Mouse (Mus musculus): Measurements from ENCODE around the gene Sugct. TPM values are rescaled to one million over a fixed set of nuclear protein-coding genes. Genes with fewer than 3 reads are reported as not detected.

The Sugct gene
- polyA plus RNA-seq, 1 experiment from 2014 or later, result 6.6 TPM

DNA sequence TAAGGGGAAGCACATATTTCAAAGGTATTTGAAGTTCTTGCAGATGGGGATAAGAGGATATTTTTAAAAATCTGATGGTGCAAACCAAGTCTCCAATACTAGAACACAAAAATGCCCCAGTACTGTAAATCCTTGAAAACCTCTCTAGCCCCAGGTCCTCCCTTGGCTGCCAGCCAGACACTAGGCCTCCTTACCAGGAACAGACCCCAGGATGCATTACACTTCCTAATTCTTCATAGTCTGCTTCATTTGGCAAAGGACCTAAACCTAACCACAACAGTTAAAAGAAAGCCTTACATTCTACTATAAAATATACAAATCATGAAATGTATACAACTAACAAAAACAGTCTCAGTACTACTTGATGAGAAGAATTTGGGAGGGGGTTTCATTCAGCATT lies 609.2 kb downstream of the Sugct start:
- no peak overlapping the region for H3K9ac ChIP-seq
- no peak for ATAC-seq (replicated peaks; ENCODE audit: insufficient number of reproducible peaks, insufficient read depth, low FRiP score, low read depth)

DNA sequence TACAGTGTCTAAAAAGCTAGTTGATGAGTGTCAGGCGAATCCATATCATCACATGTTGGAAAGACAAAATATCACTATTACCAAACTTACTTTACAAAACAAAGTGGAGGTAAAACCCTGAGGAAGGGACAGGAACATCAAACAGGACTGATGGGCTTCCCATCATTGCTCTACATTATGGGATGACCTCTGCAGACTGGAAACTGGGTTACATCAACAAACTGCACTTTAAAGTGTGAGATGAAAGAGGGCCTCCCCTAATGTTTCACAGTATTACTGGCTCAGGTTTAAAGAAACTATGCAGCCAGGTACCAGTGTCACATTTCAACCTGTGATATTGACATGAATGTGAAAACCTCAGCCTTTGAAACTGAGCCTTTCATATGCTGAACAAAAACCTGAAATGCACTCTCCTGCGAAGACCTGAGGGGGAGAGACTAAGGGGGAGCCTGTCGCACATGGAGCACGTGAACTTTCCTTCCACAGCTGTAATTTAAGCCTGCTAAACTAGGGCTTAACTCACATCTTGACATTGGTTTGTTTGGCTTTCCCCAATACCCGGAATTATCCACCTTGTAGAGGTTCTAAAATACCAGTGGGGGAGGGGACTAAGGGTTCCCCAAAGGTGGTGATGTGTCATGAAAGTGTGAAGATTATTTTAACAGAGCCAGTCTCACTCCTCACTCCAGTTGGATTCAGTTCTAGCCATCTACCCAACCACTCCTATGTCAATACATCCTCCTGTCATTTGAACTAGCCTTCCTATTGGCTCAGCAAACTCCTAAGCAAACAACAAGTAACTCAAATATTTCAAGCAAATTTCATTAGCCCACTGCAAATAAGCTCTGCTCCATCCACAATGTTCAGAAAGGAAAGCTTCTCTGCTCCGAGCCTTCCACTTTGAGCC lies 610.2 kb downstream of the Sugct start:
- Histone ChIP-seq H3K27me3 (no peaks in the 10 kb centered on the region), H3K9me3 (replicated peaks) (no peaks in the 10 kb centered on the region), H3K4me2 (no peak overlapping the region), H3K27ac (no peak overlapping the region), H3K36me3 (no peaks in the 10 kb centered on the region), H3K4me1 (replicated peaks) (peaks cover 8% of the 10 kb centered on the region; the same call in 1 of the 2 replicates), H3K9ac (no peak overlapping the region), H3K4me3 (no peak overlapping the region)
- no peak for ATAC-seq (replicated peaks; ENCODE audit: insufficient number of reproducible peaks, insufficient read depth, low FRiP score, low read depth)
- WGBS, result 59% methylated on average over 6 of the region's 6 CpGs

More for the DNA sequence above, 609.2 kb downstream of the Sugct start:
- Histone ChIP-seq H3K36me3 (no peaks in the 10 kb centered on the region), H3K4me2 (no peak overlapping the region), H3K9me3 (replicated peaks) (no peaks in the 10 kb centered on the region), H3K4me1 (replicated peaks) (peaks cover 8% of the 10 kb centered on the region; the same call in 1 of the 2 replicates), H3K4me3 (no peak overlapping the region), H3K27me3 (no peaks in the 10 kb centered on the region), H3K27ac (no peak overlapping the region)

DNA sequence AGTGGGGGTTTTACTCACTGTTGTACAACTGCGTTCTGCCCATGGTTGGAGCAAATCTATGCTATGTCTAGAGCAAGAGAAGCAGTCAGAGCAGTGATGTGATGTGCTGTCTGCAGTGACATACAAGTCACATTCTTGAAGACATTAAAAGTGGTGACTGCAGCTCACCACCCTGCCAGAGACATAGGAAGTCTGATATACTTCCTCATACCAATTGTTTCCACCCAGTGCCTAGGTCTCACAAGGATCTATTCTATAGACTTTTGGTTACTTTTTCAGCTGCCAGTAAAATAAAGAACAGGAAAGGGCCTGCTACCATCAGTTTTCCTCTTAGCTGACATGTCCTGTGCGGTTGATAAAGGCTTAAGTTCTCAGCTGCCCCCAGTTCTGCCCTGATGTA lies 613.7 kb downstream of the Sugct start:
- no peak for ATAC-seq (replicated peaks; ENCODE audit: insufficient number of reproducible peaks, insufficient read depth, low FRiP score, low read depth)
- Histone ChIP-seq H3K27ac (no peak overlapping the region), H3K27me3 (no peaks in the 10 kb centered on the region), H3K9ac (no peak overlapping the region), H3K4me2 (no peak overlapping the region), H3K36me3 (no peaks in the 10 kb centered on the region), H3K4me3 (no peak overlapping the region), H3K4me1 (replicated peaks) (peaks cover 8% of the 10 kb centered on the region; the same call in 1 of the 2 replicates), H3K9me3 (replicated peaks) (no peaks in the 10 kb centered on the region)
- 49% methylated on average over 2 of the region's 2 CpGs for WGBS

DNA sequence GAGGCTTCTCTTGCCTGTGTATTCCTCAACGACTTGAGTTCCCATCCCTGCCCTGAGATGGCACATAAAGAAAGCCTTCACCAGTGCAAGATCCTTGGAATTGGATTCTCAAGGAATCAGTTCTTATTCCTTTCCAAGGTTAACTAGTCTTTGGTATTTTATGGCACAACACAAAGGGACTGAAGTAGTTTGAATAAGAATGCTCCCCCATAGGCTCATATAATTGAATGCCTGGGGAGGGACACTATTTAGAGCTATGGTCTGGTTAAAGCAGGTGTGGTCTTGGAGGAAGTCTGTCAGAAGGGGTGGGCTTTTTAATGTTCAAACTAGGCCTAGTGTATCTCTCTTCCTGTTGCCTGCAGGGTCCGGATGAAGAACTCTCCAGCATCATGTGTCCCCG lies 629.8 kb downstream of the Sugct start:
- Histone ChIP-seq H3K36me3 (no peaks in the 10 kb centered on the region), H3K27ac (no peak overlapping the region), H3K9me3 (replicated peaks) (no peaks in the 10 kb centered on the region), H3K9ac (no peak overlapping the region), H3K4me3 (no peak overlapping the region), H3K4me1 (replicated peaks) (no peaks in the 10 kb centered on the region), H3K4me2 (no peak overlapping the region), H3K27me3 (no peaks in the 10 kb centered on the region)
- 63% methylated on average over 3 of the region's 3 CpGs for WGBS
- no peak for ATAC-seq (replicated peaks; ENCODE audit: insufficient number of reproducible peaks, insufficient read depth, low FRiP score, low read depth)

DNA sequence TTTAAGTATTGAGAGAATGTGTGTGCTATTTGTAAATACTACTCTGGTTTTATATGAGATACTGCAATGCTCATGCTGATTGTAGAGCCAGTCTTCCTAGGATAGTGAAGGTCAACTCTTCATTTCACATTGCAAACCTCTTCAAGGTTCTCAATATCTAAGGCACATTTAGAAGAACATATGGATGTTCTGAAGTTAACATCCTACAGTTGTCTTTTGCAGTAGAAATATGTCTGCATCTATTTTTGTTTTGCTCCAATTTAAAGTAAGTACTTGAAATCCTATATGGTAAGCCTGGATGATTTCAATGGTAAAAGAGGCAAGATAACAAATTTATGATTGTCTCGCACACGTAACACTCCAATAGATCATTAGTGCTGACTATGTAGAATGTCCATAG lies 638.7 kb downstream of the Sugct start:
- no peak overlapping the region for H3K9ac ChIP-seq
- ATAC-seq (replicated peaks; ENCODE audit: insufficient number of reproducible peaks, insufficient read depth, low FRiP score, low read depth), result no peak
- H3K27ac ChIP-seq, result no peak overlapping the region
- no peaks in the 10 kb centered on the region for H3K36me3 ChIP-seq
- no peaks in the 10 kb centered on the region for H3K9me3 ChIP-seq (replicated peaks)
- no peak overlapping the region for H3K4me3 ChIP-seq
- WGBS, result 84% methylated on average over 2 of the region's 2 CpGs
- no peaks in the 10 kb centered on the region for H3K27me3 ChIP-seq
- no peaks in the 10 kb centered on the region for H3K4me1 ChIP-seq (replicated peaks)
- H3K4me2 ChIP-seq, result no peak overlapping the region

DNA sequence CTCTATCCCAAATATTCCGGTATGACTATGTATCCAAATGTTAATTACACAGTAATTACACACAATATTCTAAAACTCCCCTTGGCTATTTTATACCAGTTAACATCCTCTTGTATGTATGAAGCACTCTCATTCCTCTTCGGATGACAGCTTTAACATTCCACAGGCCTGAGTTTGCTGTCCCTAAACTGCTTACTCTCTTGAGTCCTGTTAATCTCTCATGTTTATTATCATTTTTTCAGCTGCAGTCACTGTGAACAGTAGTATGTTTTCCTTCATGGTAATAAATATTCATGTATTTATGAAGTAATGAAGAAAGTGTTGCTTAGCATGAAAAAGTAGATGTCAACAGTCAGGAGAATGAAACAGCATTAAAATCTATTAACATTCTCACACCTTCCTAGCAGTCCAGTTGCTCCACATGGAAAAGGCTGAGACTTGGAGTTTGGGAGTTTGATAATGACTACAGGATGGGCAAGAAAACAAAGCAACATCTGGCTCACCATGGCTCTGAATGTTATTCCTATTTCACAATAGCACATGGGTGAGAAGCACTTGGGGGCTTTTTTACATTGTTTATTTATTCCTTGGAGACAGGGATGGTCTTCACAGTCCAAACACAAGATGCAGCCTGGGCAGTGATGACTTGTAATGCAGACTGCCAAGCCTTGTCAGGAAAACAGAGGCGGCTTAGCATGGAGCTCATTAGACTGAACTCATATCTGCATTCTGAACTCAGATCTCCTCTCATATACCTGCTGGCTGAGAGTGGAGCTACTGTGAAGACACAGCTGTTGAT lies 651.7 kb downstream of the Sugct start:
- H3K36me3 ChIP-seq, result no peaks in the 10 kb centered on the region
- ATAC-seq (replicated peaks; ENCODE audit: insufficient number of reproducible peaks, insufficient read depth, low FRiP score, low read depth), result no peak
- no peaks in the 10 kb centered on the region for H3K27me3 ChIP-seq
- H3K4me3 ChIP-seq, result no peak overlapping the region
- no peak overlapping the region for H3K4me2 ChIP-seq
- H3K4me1 ChIP-seq (replicated peaks), result no peaks in the 10 kb centered on the region
- no peak overlapping the region for H3K27ac ChIP-seq
- H3K9ac ChIP-seq, result no peak overlapping the region
- H3K9me3 ChIP-seq (replicated peaks), result no peaks in the 10 kb centered on the region
- WGBS, result 67% methylated on average over 3 of the region's 3 CpGs

DNA sequence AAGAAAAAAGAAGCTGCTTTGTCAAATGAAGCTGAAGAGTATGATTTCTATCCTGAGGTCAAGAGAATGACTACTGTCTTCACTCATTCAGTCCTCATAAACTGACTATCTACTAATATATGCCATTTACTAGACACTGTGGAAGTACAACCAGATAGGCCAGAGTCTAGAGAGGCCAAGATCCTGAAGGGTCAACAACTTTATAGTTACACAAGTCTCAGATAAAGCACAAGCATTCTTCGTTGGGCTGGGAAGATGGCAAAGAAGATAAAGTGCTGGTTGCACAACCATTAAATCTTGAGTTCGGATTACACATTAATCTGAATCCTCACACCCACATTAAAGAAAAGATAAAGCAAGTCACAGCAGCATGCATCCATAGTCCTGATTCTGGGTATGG lies 653.0 kb downstream of the Sugct start:
- ATAC-seq (replicated peaks; ENCODE audit: insufficient number of reproducible peaks, insufficient read depth, low FRiP score, low read depth), result no peak
- Histone ChIP-seq H3K4me1 (replicated peaks) (no peaks in the 10 kb centered on the region), H3K27ac (no peak overlapping the region), H3K27me3 (no peaks in the 10 kb centered on the region), H3K36me3 (no peaks in the 10 kb centered on the region), H3K4me3 (no peak overlapping the region), H3K4me2 (no peak overlapping the region), H3K9ac (no peak overlapping the region), H3K9me3 (replicated peaks) (no peaks in the 10 kb centered on the region)
- 64% methylated on average over 2 of the region's 2 CpGs for WGBS

DNA sequence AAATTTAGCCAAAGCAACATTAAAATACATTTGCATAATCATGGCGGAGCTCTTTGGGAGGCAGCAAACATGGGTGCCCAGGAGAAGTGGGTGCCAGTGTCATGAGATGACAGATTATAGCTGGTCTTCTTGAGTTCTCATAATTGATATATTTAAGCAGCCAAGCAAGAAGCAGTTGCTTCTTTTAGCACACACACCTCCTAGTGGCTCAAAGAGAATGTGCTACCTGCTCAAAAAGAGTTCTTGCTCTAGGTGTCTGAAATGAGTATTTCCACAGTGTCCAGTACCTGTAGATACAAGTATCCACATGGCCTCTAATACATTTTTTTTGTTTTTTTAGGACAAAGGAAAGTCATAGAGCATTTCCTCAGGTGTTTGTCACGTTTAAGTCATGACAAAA lies 655.6 kb downstream of the Sugct start:
- no peaks in the 10 kb centered on the region for H3K36me3 ChIP-seq
- H3K27me3 ChIP-seq, result no peaks in the 10 kb centered on the region
- H3K9me3 ChIP-seq (replicated peaks), result no peaks in the 10 kb centered on the region
- no peak for ATAC-seq (replicated peaks; ENCODE audit: insufficient number of reproducible peaks, insufficient read depth, low FRiP score, low read depth)
- WGBS, result 66% methylated on average over 2 of the region's 2 CpGs
- no peak overlapping the region for H3K4me3 ChIP-seq
- no peaks in the 10 kb centered on the region for H3K4me1 ChIP-seq (replicated peaks)
- no peak overlapping the region for H3K9ac ChIP-seq
- H3K27ac ChIP-seq, result no peak overlapping the region
- H3K4me2 ChIP-seq, result no peak overlapping the region

DNA sequence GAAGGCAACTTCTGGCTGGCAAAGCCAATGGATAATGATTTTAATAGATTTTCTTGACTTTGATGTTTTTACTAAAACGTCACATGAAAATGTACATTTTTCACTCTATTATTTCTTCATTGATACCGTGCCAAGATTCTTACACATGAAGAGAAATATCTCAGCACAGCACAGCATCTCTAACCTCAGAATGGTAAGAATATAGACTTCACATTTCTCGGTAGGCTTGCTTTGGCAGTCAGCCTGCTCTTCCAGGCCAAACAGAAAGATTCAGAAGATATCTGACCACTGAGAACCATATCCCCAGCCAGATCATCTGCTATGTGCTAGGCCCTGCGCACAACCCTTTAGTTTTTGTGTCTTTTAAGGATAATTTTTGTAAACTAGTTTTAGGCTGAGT lies 657.0 kb downstream of the Sugct start:
- H3K27ac ChIP-seq, result no peak overlapping the region
- no peak overlapping the region for H3K4me3 ChIP-seq
- no peak overlapping the region for H3K9ac ChIP-seq
- H3K36me3 ChIP-seq, result no peaks in the 10 kb centered on the region
- H3K27me3 ChIP-seq, result no peaks in the 10 kb centered on the region
- no peaks in the 10 kb centered on the region for H3K9me3 ChIP-seq (replicated peaks)
- H3K4me1 ChIP-seq (replicated peaks), result no peaks in the 10 kb centered on the region
- H3K4me2 ChIP-seq, result no peak overlapping the region
- no peak for ATAC-seq (replicated peaks; ENCODE audit: insufficient number of reproducible peaks, insufficient read depth, low FRiP score, low read depth)
- 67% methylated on average over 4 of the region's 4 CpGs for WGBS

DNA sequence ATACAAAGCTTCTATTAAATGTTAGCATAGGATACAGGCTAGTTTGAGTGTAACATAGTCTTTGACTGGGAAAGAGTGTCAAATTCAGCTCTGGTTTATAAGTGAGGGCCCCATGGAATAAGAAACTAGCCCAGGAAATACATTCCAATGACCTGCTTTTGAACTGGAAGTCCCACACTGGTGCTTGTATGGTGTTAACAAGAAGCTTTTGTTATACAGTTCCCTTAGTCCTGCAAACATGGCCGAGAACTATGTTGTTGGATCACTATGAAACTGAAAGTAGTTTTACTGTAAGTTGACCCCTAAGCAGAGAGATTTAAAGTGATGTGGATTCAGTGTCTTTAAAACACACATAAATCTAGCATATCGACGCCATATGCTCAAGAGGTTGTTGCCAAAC lies 657.5 kb downstream of the Sugct start:
- no peak overlapping the region for H3K9ac ChIP-seq
- H3K4me3 ChIP-seq, result no peak overlapping the region
- 75% methylated on average over 3 of the region's 3 CpGs for WGBS
- H3K27me3 ChIP-seq, result no peaks in the 10 kb centered on the region
- no peak for ATAC-seq (replicated peaks; ENCODE audit: insufficient number of reproducible peaks, insufficient read depth, low FRiP score, low read depth)
- no peak overlapping the region for H3K27ac ChIP-seq
- no peak overlapping the region for H3K4me2 ChIP-seq
- H3K9me3 ChIP-seq (replicated peaks), result no peaks in the 10 kb centered on the region
- no peaks in the 10 kb centered on the region for H3K36me3 ChIP-seq
- H3K4me1 ChIP-seq (replicated peaks), result no peaks in the 10 kb centered on the region

DNA sequence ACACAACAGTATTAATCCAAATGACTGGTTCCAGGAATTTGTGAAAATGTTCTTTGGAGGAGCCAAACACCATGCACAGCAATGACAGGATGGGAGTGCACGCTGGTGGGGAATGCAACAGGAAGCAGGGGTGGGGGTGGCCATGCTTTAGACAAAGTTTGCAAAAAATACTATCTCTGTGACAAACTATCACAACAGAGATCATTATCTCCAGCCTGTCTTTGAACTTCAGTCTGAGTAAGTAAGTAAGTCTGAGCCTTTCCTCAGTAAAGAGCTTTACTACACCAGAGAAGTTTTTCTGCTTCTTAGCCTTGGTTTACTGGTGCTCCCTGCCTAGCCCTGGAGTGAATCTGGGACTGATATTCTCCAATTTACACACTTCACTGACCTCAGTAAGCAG lies 664.6 kb downstream of the Sugct start:
- no peaks in the 10 kb centered on the region for H3K27me3 ChIP-seq
- no peak for ATAC-seq (replicated peaks; ENCODE audit: insufficient number of reproducible peaks, insufficient read depth, low FRiP score, low read depth)
- no peaks in the 10 kb centered on the region for H3K36me3 ChIP-seq
- H3K27ac ChIP-seq, result no peak overlapping the region
- H3K4me3 ChIP-seq, result no peak overlapping the region
- H3K9me3 ChIP-seq (replicated peaks), result no peaks in the 10 kb centered on the region
- no peak overlapping the region for H3K4me2 ChIP-seq
- 43% methylated on average over 1 of the region's 1 CpGs for WGBS
- no peak overlapping the region for H3K9ac ChIP-seq
- no peaks in the 10 kb centered on the region for H3K4me1 ChIP-seq (replicated peaks)
